Mouse (Mus musculus): Measurements from ENCODE around the gene Slc22a17. TPM values are rescaled to one million over a fixed set of nuclear protein-coding genes. Genes with fewer than 3 reads are reported as not detected.

The Slc22a17 gene
- polyA plus RNA-seq, 1 experiment from 2014 or later, result 158 TPM

DNA sequence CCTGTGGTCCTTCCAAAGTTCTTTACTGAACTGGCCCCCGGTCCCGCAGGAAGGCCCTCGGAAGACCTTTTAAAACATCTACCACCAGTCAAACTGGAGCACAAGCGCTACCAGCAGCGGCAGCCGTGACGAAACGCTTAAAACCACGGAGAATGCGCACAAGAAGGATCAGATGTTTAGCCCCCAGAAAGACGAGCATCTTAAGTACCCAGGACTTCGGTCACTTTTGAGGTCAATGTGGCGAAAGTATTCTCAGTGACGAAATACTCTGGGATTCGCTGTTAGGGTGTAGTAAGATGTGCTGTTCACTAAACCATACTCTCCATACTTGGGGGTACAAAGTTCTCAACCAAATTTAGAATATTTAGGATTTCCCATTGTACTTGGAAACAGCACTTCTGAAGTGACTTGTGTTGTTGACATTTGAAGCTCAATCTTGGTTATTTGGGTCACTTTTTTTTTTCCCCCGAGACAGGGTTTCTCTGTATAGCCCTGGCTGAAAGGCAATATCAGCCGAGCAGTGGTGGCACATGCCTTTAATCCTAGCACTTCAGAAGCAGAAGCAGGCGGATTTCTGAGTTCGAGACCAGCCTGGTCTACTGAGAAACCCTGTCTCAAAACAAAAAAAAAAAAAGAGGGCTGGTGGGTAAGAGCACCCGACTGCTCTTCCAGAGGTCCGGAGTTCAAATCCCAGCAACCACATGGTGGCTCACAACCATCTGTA lies 48.5 kb downstream of the Slc22a17 start:
- Histone ChIP-seq H3K27ac (peak overlapping the region; percentile 85), H3K9ac (peak overlapping the region; percentile 96), H3K4me1 (replicated peaks) (peaks cover 12% of the 10 kb centered on the region), H3K9me3 (no peaks in the 10 kb centered on the region), H3K4me2 (peak overlapping the region; percentile 74), H3K4me3 (peak overlapping the region; percentile 96), H3K27me3 (no peaks in the 10 kb centered on the region), H3K36me3 (no peaks in the 10 kb centered on the region)
- WGBS, result 17% methylated on average over 21 of the region's 21 CpGs
- peak; percentile 37 for ATAC-seq (ENCODE audit: low FRiP score)

- 0% methylated on average over 51 of the region's 56 CpGs for WGBS
- Histone ChIP-seq H3K9me3 (no peaks in the 10 kb centered on the region), H3K4me2 (peak overlapping the region; percentile 74), H3K27ac (peak overlapping the region; percentile 85), H3K27me3 (no peaks in the 10 kb centered on the region), H3K4me3 (peak overlapping the region; percentile 96), H3K4me1 (replicated peaks) (peaks cover 12% of the 10 kb centered on the region), H3K9ac (peak overlapping the region; percentile 96), H3K36me3 (no peaks in the 10 kb centered on the region)
- peak; percentile 99 for ATAC-seq (ENCODE audit: low FRiP score)
These were observed 49.2 kb downstream of the Slc22a17 start for GRCm38 (mm10) chr14:54863501-54864312.

DNA sequence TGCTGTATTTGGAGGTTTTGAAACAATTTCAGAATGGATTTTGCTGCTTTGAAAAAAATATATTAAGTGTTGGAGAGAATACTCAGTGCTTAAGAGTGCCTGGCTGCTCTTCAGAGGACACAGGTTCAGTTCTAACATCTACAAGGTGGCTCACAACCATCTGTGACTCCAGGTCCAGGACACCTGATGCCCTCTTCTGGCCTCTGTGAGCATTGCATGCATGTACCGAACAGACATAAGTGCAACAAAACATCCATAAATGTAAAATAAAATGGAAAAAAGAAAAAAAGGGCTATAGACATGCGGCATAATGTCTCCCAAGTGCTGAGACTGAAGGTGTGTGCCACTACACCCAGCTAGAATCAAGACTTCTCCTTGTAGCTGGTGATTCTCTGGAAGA lies 52.4 kb downstream of the Slc22a17 start:
- Histone ChIP-seq H3K4me3 (no peak overlapping the region), H3K9me3 (no peaks in the 10 kb centered on the region), H3K27ac (no peak overlapping the region), H3K4me2 (no peak overlapping the region), H3K9ac (no peak overlapping the region), H3K27me3 (no peaks in the 10 kb centered on the region), H3K36me3 (peaks cover 24% of the 10 kb centered on the region), H3K4me1 (replicated peaks) (peaks cover 12% of the 10 kb centered on the region)
- WGBS, result 50% methylated on average over 2 of the region's 2 CpGs
- no peak for ATAC-seq (ENCODE audit: low FRiP score)

DNA sequence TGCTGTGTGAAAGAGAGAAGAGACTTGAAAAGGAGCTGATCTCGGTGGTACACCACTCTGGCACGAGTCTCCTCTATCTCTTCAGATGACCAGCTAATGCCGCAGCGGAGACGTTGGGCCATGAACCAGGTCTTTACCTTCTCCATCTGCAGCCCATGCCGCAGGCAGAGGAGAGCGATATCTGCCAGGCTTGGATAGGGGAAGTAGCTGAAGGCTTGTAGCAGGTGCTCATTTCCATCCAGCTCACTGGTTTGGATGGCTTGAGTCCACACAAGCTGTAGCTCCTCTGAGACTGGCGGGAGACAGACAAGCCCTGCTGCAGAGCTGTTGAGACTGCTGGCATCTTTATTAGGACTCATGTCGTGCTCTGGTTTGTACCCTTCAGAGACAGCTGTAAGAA lies 55.0 kb downstream of the Slc22a17 start:
- Histone ChIP-seq H3K36me3 (peaks cover 32% of the 10 kb centered on the region), H3K4me1 (replicated peaks) (0 out of 2 replicates have a peak, but pooled peaks cover 7% of the 10 kb centered on the region), H3K27ac (no peak overlapping the region), H3K9ac (no peak overlapping the region), H3K27me3 (no peaks in the 10 kb centered on the region), H3K9me3 (no peaks in the 10 kb centered on the region), H3K4me3 (no peak overlapping the region), H3K4me2 (no peak overlapping the region)
- 94% methylated on average over 9 of the region's 9 CpGs for WGBS
- ATAC-seq (ENCODE audit: low FRiP score), result no peak

GRCm38 (mm10) chr14:54856703-54857102 lies 56.2 kb downstream of the Slc22a17 start:
- Histone ChIP-seq H3K4me2 (no peak overlapping the region), H3K36me3 (peaks cover 32% of the 10 kb centered on the region), H3K4me3 (no peak overlapping the region), H3K4me1 (replicated peaks) (no peaks in the 10 kb centered on the region), H3K9me3 (no peaks in the 10 kb centered on the region), H3K27ac (no peak overlapping the region), H3K27me3 (no peaks in the 10 kb centered on the region), H3K9ac (no peak overlapping the region)
- WGBS, result 90% methylated on average over 7 of the region's 7 CpGs
- ATAC-seq (ENCODE audit: low FRiP score), result no peak

MicroRNAs within 50 kb of the gene (microRNA counts, 519-probe panel; counts per million panel counts)
- 2,812 counts per million, percentile 28 among the panel's probes with 10 or more counts for microRNA mmu-miR-208a

Small RNA genes lying within 50 kb of the gene (microRNA-seq; reads per million reads assigned to microRNA genes)
- 3.5 reads per million, percentile 10 among the genes with 10 or more reads in this experiment for gene Mir208a

Other genes with a start within 250 kb of the Slc22a17 start
- gene 1700123O20Rik, start 226.9 kb downstream of the Slc22a17 start, polyA plus RNA-seq (2015; fragmentation: Nextera tagmentation; extraction: Ambion mirVana), result 78.0 and 79.0 TPM in 2 replicates
- 155 and 169 TPM in 2 replicates for gene Acin1, start 226.2 kb downstream of the Slc22a17 start, polyA plus RNA-seq (2015; fragmentation: Nextera tagmentation; extraction: Ambion mirVana)
- gene Gm29776, start 214.3 kb downstream of the Slc22a17 start, polyA plus RNA-seq (2015; fragmentation: Nextera tagmentation; extraction: Ambion mirVana), result 0.18 and 0.34 TPM in 2 replicates
- gene Cebpe, start 201.0 kb downstream of the Slc22a17 start, polyA plus RNA-seq (2015; fragmentation: Nextera tagmentation; extraction: Ambion mirVana), result not detected in 2 replicates
- gene Slc7a8, start 131.2 kb downstream of the Slc22a17 start, polyA plus RNA-seq (2015; fragmentation: Nextera tagmentation; extraction: Ambion mirVana), result 4.7 and 5.3 TPM in 2 replicates
- not detected in 2 replicates for gene Rnf212b, start 99.0 kb downstream of the Slc22a17 start, polyA plus RNA-seq (2015; fragmentation: Nextera tagmentation; extraction: Ambion mirVana)
- gene Homez, start 42.2 kb downstream of the Slc22a17 start, polyA plus RNA-seq (2015; fragmentation: Nextera tagmentation; extraction: Ambion mirVana), result 10.3 and 13.8 TPM in 2 replicates
- gene Ppp1r3e, start 35.6 kb downstream of the Slc22a17 start, polyA plus RNA-seq (2015; fragmentation: Nextera tagmentation; extraction: Ambion mirVana), result 1.5 and 2.4 TPM in 2 replicates
- 3.6 and 4.7 TPM in 2 replicates for gene Bcl2l2, start 29.8 kb downstream of the Slc22a17 start, polyA plus RNA-seq (2015; fragmentation: Nextera tagmentation; extraction: Ambion mirVana)
- gene Gm20521, start 29.7 kb downstream of the Slc22a17 start, polyA plus RNA-seq (2015; fragmentation: Nextera tagmentation; extraction: Ambion mirVana), result 0.34 TPM in 1 of 2 replicates, not detected in the other
- 165 and 167 TPM in 2 replicates for gene Pabpn1, start 20.6 kb downstream of the Slc22a17 start, polyA plus RNA-seq (2015; fragmentation: Nextera tagmentation; extraction: Ambion mirVana)
- 15.4 and 15.6 TPM in 2 replicates for gene Efs, start 13.0 kb upstream of the Slc22a17 start, polyA plus RNA-seq (2015; fragmentation: Nextera tagmentation; extraction: Ambion mirVana)
- 0.38 and 0.83 TPM in 2 replicates for gene Il25, start 19.6 kb upstream of the Slc22a17 start, polyA plus RNA-seq (2015; fragmentation: Nextera tagmentation; extraction: Ambion mirVana)
- gene Cmtm5, start 23.1 kb upstream of the Slc22a17 start, polyA plus RNA-seq (2015; fragmentation: Nextera tagmentation; extraction: Ambion mirVana), result 7.0 and 7.1 TPM in 2 replicates
- 1.2 and 3.0 TPM in 2 replicates for gene Myh6, start 53.8 kb upstream of the Slc22a17 start, polyA plus RNA-seq (2015; fragmentation: Nextera tagmentation; extraction: Ambion mirVana)
- not detected in 2 replicates for gene Gm17428, start 63.8 kb upstream of the Slc22a17 start, polyA plus RNA-seq (2015; fragmentation: Nextera tagmentation; extraction: Ambion mirVana)
- gene Myh7, start 81.5 kb upstream of the Slc22a17 start, polyA plus RNA-seq (2015; fragmentation: Nextera tagmentation; extraction: Ambion mirVana), result 8.2 and 9.2 TPM in 2 replicates
- 53.4 and 53.7 TPM in 2 replicates for gene Ngdn, start 102.3 kb upstream of the Slc22a17 start, polyA plus RNA-seq (2015; fragmentation: Nextera tagmentation; extraction: Ambion mirVana)
- 29.4 and 31.9 TPM in 2 replicates for gene Zfhx2, start 179.2 kb upstream of the Slc22a17 start, polyA plus RNA-seq (2015; fragmentation: Nextera tagmentation; extraction: Ambion mirVana)
- gene Thtpa, start 181.7 kb upstream of the Slc22a17 start, polyA plus RNA-seq (2015; fragmentation: Nextera tagmentation; extraction: Ambion mirVana), result 29.8 and 30.7 TPM in 2 replicates
- gene Ap1g2, start 193.5 kb upstream of the Slc22a17 start, polyA plus RNA-seq (2015; fragmentation: Nextera tagmentation; extraction: Ambion mirVana), result 6.5 and 6.6 TPM in 2 replicates
- 22.2 and 22.6 TPM in 2 replicates for gene Jph4, start 203.8 kb upstream of the Slc22a17 start, polyA plus RNA-seq (2015; fragmentation: Nextera tagmentation; extraction: Ambion mirVana)

Data from hindbrain, embryonic 13.5 days (tissue).